Mouse (Mus musculus): ENCODE measurements around the gene 1700001C19Rik.

DNA sequence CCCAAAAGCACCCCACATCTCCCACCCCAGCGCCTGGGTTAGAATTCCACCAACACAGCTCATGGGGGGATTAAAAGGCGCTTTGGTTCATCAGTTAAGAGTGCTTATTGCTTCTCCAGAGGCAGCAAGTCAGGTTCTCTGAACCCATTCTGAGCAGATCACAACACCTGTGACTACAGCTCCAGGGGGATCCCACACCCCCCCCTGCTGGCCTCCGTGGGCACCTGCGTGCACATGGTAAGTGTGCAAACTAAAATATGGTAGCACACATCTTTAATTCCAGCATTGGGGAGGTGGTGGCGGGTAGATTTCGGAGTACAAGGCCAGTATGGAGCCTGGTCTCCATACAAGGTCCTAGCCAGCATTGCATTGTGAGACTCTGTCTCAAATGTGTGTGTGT, 9.9 kb downstream of the 1700001C19Rik start:
- TF ChIP-seq CTCF (IDR thresholded peaks at IDR 0.05; ENCODE audit: low read depth) (peak; percentile 63), EP300 (optimal IDR thresholded peaks at IDR 0.05) (no peak)
